Mouse (Mus musculus): ENCODE data around the gene Ctsz. TPM values are rescaled to one million over a fixed set of nuclear protein-coding genes. Genes with fewer than 3 reads are reported as not detected.

The Ctsz gene
- 100 to 1,000 TPM; 207 to 590 (median 358) TPM for total RNA-seq (2018; cell fraction: chromatin; rRNA removed)
- 1,000 to 10,000 TPM; 1,634 to 3,370 (median 2,405) TPM for total RNA-seq (2018; cell fraction: cytosol; rRNA removed)
- total RNA-seq (2018; cell fraction: nucleus; rRNA removed) = 1,000 to 10,000 TPM in 25 of 26 experiments, 100 to 1,000 TPM in 1; 541 to 3,148 (median 1,812) TPM
- polyA plus RNA-seq (2018) = 1,508 to 2,797 TPM (median 2,045 TPM) in 3 replicates

DNA sequence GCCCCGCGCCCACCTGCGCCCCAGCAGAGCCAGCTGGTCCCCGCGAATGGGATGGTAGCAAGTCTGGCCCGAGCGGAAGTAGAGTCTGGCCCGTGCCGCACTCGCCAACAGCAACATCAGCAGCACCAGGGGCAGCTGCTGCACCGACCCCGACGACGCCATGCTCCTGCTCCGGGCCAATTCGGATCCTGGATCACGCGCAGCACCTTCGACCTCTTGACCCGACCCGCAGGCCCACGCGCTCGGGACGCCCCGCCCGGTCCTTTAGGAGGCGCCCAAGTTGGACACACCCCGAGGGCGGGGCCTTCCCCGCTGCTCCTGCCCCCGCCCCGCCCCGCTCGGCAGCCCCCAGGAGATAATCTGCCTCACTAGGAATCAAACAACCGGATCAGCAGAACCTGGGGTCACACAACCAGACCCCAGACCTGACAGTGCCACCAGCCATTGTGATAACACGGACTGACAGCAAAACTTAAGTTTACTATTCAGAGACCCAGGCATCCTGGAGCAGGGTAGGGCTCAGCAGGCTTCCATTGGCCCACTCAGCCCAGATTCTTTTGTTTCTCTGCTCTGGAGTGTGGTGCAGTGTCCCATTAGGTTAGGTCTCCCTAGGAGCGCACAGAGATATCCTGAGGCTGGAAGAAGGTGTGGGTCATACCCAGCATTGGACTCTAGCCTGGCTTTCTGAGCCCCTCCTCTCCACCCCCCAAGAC lies at the start of gene Ctsz:
Gene Ctsz (minus strand): TSS at position 303 of the 713 bp plus-strand sequence.
- Histone ChIP-seq H3K4me3 (ENCODE audit: inconsistent target) (peak within 1 kb of the TSS; percentile 91), H3K36me3 (ENCODE audit: inconsistent target) (peaks cover 19% of the 10 kb centered on the region), H3K79me2 (ENCODE audit: inconsistent target) (peaks cover 49% of the 10 kb centered on the region), H3K27ac (peak within 1 kb of the TSS; percentile 99)
- WGBS (ENCODE audit: missing documents) = 2% methylated on average over 34 of the region's 38 CpGs

DNA sequence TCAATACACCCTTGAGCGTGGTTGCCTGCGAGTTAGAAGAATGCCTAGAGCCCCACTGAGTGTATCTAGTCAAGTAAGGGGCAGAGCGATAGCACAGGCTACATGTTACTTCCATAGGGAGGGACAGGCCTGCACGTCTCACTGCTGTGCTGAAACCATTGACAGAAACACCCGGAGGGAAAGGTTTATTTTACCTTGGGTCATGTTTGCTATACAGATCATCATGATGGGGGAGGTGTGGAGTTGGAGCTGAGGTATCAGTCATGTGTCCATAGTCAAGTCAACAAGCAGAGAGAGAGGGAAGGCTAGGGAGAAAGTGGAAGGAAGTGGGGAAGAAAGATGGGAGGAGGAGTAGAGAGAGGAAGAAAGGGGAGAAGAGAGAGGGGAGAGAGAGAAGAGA lies 48.2 kb upstream of the Ctsz start:
- H3K36me3 ChIP-seq (ENCODE audit: inconsistent target) = no peaks in the 10 kb centered on the region
- H3K79me2 ChIP-seq (ENCODE audit: inconsistent target) = no peaks in the 10 kb centered on the region
- H3K4me3 ChIP-seq (ENCODE audit: inconsistent target) = no peak overlapping the region
- H3K27ac ChIP-seq = no peak overlapping the region
- 94% methylated on average over 5 of the region's 5 CpGs for WGBS (ENCODE audit: missing documents)

- Histone ChIP-seq H3K79me2 (ENCODE audit: inconsistent target) (no peaks in the 10 kb centered on the region), H3K4me3 (ENCODE audit: inconsistent target) (no peak overlapping the region), H3K27ac (no peak overlapping the region), H3K36me3 (ENCODE audit: inconsistent target) (no peaks in the 10 kb centered on the region)
- 56% methylated on average over 5 of the region's 5 CpGs for WGBS (ENCODE audit: missing documents)
Observed at GRCm38 (mm10) chr2:174478746-174479145, 39.9 kb upstream of the Ctsz start.

DNA sequence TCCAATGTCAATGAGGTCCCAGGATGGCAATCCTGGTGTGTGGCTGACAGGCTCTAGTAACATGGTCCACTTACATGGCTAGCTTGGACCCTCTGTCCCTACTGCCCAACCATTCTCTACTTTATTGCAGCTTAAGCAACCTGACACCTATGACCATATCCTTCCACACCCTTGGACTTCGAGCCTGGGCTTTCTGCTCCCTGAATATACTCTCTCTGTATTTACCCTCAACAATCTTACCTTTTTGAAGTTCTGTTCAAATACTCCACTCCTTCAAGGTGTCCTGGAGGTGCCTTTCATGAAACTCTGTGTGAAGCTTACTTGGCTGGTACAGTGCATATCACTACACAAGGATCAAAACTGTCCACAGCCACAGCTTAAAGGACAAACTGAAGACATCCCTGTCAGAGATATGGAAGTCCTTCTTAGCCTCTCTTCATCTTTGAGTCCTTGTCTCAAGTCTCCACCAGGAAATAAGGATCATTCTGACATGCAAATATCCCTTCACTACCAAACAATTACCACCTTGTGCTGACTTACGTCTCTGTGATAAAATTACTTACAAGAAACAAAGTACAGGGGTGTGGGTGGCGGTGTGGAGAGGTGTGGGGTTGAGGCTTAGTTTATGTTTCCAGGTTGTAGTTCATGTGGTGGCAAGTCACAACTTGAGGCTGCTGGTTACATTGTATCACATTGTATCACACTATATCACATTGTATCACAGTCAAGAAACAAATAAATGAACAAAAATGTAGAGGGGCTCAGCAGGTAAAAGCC lies 38.9 kb upstream of the Ctsz start:
- Histone ChIP-seq H3K4me3 (ENCODE audit: inconsistent target) (no peak overlapping the region), H3K27ac (no peak overlapping the region), H3K79me2 (ENCODE audit: inconsistent target) (no peaks in the 10 kb centered on the region), H3K36me3 (ENCODE audit: inconsistent target) (no peaks in the 10 kb centered on the region)
- WGBS (ENCODE audit: missing documents) = 96% methylated on average over 3 of the region's 3 CpGs

- WGBS (ENCODE audit: missing documents) = 81% methylated on average over 5 of the region's 5 CpGs
- H3K27ac ChIP-seq = peak overlapping the region; percentile 35
- H3K79me2 ChIP-seq (ENCODE audit: inconsistent target) = peaks cover 41% of the 10 kb centered on the region
- peak overlapping the region; percentile 24; the same call in 1 of the 2 replicates for H3K4me3 ChIP-seq (ENCODE audit: inconsistent target)
- no peaks in the 10 kb centered on the region for H3K36me3 ChIP-seq (ENCODE audit: inconsistent target)
Observed at GRCm38 (mm10) chr2:174473550-174473927, 34.7 kb upstream of the Ctsz start.

- Histone ChIP-seq H3K27ac (peak within 1 kb of the TSS; percentile 65), H3K79me2 (ENCODE audit: inconsistent target) (peaks cover 47% of the 10 kb centered on the region), H3K36me3 (ENCODE audit: inconsistent target) (no peaks in the 10 kb centered on the region), H3K4me3 (ENCODE audit: inconsistent target) (peak within 1 kb of the TSS; percentile 63)
- 0% methylated on average over 51 of the region's 53 CpGs for WGBS (ENCODE audit: missing documents)
Observed at GRCm38 (mm10) chr2:174472818-174473549, 34.1 kb upstream of the Ctsz start, which contains the start of gene Prelid3b. Gene Prelid3b (minus strand): TSS chr2:174473081.

GRCm38 (mm10) chr2:174472407-174472806 lies 33.6 kb upstream of the Ctsz start:
- H3K27ac ChIP-seq = peak overlapping the region; percentile 65
- H3K4me3 ChIP-seq (ENCODE audit: inconsistent target) = peak overlapping the region; percentile 63
- H3K79me2 ChIP-seq (ENCODE audit: inconsistent target) = peaks cover 53% of the 10 kb centered on the region
- 8% methylated on average over 30 of the region's 30 CpGs for WGBS (ENCODE audit: missing documents)
- H3K36me3 ChIP-seq (ENCODE audit: inconsistent target) = peaks cover 2% of the 10 kb centered on the region; the same call in 1 of the 2 replicates

- H3K27ac ChIP-seq = no peak overlapping the region
- peaks cover 16% of the 10 kb centered on the region for H3K36me3 ChIP-seq (ENCODE audit: inconsistent target)
- H3K79me2 ChIP-seq (ENCODE audit: inconsistent target) = peaks cover 64% of the 10 kb centered on the region
- no peak overlapping the region for H3K4me3 ChIP-seq (ENCODE audit: inconsistent target)
- 97% methylated on average over 5 of the region's 7 CpGs for WGBS (ENCODE audit: missing documents)
Observed at GRCm38 (mm10) chr2:174470786-174471405, 32.1 kb upstream of the Ctsz start.

DNA sequence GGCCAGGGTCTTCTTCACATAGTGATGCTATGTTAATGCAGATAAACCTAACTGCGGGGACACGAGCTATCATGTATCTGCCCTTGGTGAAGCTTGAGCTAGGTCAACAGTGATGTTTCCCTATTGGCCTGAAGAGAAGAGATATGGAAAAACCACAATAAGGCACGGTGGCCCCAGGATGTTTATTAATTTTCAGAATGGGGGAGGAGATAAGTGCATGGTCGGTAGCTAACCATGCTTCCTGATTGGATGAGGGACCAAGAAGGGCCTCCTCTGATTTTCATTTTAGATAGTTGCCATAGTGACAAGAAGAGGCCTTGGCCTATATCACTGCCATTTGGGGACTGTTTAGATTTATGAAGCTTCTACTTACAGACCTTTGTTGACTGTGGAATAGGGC lies 31.5 kb upstream of the Ctsz start:
- no peak overlapping the region for H3K27ac ChIP-seq
- peaks cover 20% of the 10 kb centered on the region for H3K36me3 ChIP-seq (ENCODE audit: inconsistent target)
- no peak overlapping the region for H3K4me3 ChIP-seq (ENCODE audit: inconsistent target)
- WGBS (ENCODE audit: missing documents) = 82% methylated on average over 4 of the region's 4 CpGs
- H3K79me2 ChIP-seq (ENCODE audit: inconsistent target) = peaks cover 64% of the 10 kb centered on the region

GRCm38 (mm10) chr2:174463789-174464523 lies 25.1 kb upstream of the Ctsz start, which contains the start of gene Atp5e:
Gene Atp5e (minus strand): TSS chr2:174464105.
- peaks cover 38% of the 10 kb centered on the region for H3K36me3 ChIP-seq (ENCODE audit: inconsistent target)
- 2% methylated on average over 47 of the region's 48 CpGs for WGBS (ENCODE audit: missing documents)
- peak within 1 kb of the TSS; percentile 51 for H3K27ac ChIP-seq
- H3K79me2 ChIP-seq (ENCODE audit: inconsistent target) = peaks cover 42% of the 10 kb centered on the region
- peak within 1 kb of the TSS; percentile 61 for H3K4me3 ChIP-seq (ENCODE audit: inconsistent target)

GRCm38 (mm10) chr2:174463370-174463769 lies 24.5 kb upstream of the Ctsz start:
- peak overlapping the region; percentile 61 for H3K4me3 ChIP-seq (ENCODE audit: inconsistent target)
- H3K27ac ChIP-seq = peak overlapping the region; percentile 51
- H3K36me3 ChIP-seq (ENCODE audit: inconsistent target) = peaks cover 38% of the 10 kb centered on the region
- WGBS (ENCODE audit: missing documents) = 37% methylated on average over 10 of the region's 10 CpGs
- H3K79me2 ChIP-seq (ENCODE audit: inconsistent target) = peaks cover 36% of the 10 kb centered on the region

GRCm38 (mm10) chr2:174459365-174459764 lies 20.5 kb upstream of the Ctsz start:
- 94% methylated on average over 2 of the region's 2 CpGs for WGBS (ENCODE audit: missing documents)
- H3K79me2 ChIP-seq (ENCODE audit: inconsistent target) = peaks cover 16% of the 10 kb centered on the region
- no peak overlapping the region for H3K27ac ChIP-seq

DNA sequence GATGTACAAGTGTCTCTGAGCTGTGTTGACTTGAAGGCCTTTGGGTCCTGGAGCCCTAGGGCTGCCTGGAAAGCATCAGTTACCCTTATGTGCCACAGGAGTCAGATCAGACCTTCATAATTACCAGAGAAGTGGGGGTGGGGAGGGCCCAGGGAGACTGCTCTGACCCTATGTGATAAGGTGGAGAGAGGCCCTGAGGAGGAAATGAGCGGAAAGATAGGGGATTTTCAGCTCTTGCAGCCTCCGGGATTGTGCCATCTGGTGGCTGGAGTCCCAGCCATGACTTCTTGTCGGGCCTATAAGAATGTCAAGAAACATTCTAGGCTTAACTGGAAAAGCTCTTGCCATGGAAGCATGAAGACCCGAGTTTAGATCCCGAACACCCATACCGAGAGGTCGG lies 14.8 kb upstream of the Ctsz start:
- WGBS (ENCODE audit: missing documents) = 58% methylated on average over 7 of the region's 7 CpGs
- Histone ChIP-seq H3K27ac (no peak overlapping the region), H3K79me2 (ENCODE audit: inconsistent target) (no peaks in the 10 kb centered on the region), H3K4me3 (ENCODE audit: inconsistent target) (no peak overlapping the region), H3K36me3 (ENCODE audit: inconsistent target) (no peaks in the 10 kb centered on the region)

More at GRCm38 (mm10) chr2:174459365-174459764, 20.5 kb upstream of the Ctsz start:
- Histone ChIP-seq H3K4me3 (ENCODE audit: inconsistent target) (no peak overlapping the region), H3K36me3 (ENCODE audit: inconsistent target) (peaks cover 18% of the 10 kb centered on the region)
